Mouse (Mus musculus) midbrain, embryonic 12.5 days (tissue): ENCODE measurements around the gene Fam57a. TPM values are rescaled to one million over a fixed set of nuclear protein-coding genes. Genes with fewer than 3 reads are reported as not detected.

ENCODE experiments used
- ATAC-seq: fragments of 200-750 bp; cut with Nextera tagmentation; 2 replicates; pipeline ENCODE4 v1.8.0; 2017; ENCODE audit warnings: low read depth, moderate TSS enrichment, moderate library complexity; ENCODE audit not compliant: low FRiP score
- H3K27ac ChIP-seq: fragments of 300-500 bp; sonication (generic); replicated peaks from 2 replicates; pipeline ENCODE4 v1.5.1; 2016; ENCODE audit warnings: mild to moderate bottlenecking
- H3K27me3 ChIP-seq: fragments of 300-500 bp; sonication (generic); 2 replicates; pipeline ENCODE4 v1.6.1; 2016; ENCODE audit warnings: mild to moderate bottlenecking
- H3K36me3 ChIP-seq: fragments of 300-500 bp; sonication (generic); 2 replicates; pipeline ENCODE4 v1.6.1; 2016
- H3K4me1 ChIP-seq: fragments of 300-500 bp; sonication (generic); 2 replicates; pipeline ENCODE4 v1.6.1; 2016
- H3K4me2 ChIP-seq: fragments of 300-500 bp; sonication (generic); replicated peaks from 2 replicates; pipeline ENCODE4 v1.6.1; 2016; ENCODE audit warnings: mild to moderate bottlenecking, moderate library complexity
- H3K4me3 ChIP-seq: fragments of 300-500 bp; sonication (generic); 2 replicates; pipeline ENCODE4 v1.5.1; 2016; ENCODE audit warnings: mild to moderate bottlenecking
- H3K9ac ChIP-seq: fragments of 300-500 bp; sonication (generic); replicated peaks from 2 replicates; pipeline ENCODE4 v1.6.1; 2016; ENCODE audit warnings: mild to moderate bottlenecking, moderate library complexity
- H3K9me3 ChIP-seq: fragments of 300-500 bp; sonication (generic); 2 replicates; pipeline ENCODE4 v1.6.1; 2016; ENCODE audit warnings: mild to moderate bottlenecking
- WGBS: fragments of 180-500 bp; shearing (Covaris S2); methylation state at CpG from one replicate; pipeline ENCODE4 v1.1.7; 2016; 5-methylcytosine and 5-hydroxymethylcytosine counted together
- polyA plus RNA-seq: library from polyadenylated mRNA; unstranded; fragments of >200 nt; fragmentation: Nextera tagmentation; extraction: Ambion mirVana; gene quantifications from 2 replicates; pipeline ENCODE4 v1.2.1, GENCODE M21; 2016

The Fam57a gene
- 23.7 and 25.4 TPM in 2 replicates for polyA plus RNA-seq

DNA sequence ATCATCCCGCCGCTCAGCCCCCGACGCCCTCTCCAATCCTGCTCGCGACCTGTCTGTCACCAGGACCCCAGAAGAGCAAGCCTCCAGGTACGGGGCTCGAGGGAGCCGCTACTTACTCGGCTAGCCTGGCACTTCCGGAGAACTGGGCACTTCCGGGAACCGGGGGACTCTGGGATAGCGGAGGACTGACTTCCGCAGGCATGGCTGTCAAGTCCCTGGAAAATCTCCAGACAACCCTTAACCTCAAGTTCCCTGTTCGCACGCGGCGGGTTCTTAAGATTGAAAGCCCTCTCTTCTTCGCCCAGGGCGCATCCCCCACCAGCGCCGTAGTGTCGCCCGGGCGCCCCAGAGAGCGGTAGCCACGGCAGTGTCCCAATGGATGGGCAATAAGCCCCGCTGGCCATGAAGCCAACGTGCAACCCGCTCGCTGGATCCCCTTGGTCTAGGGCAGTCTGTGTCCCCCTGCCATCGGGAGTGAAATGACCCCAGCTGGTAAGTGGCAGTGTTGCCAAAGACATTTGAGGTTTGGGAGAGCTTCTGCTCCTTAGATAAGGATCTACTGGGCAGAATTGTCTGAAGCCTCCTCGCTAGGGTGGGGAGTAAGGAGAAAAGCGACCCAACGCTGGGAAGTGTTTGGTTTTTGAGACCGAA is at the start of gene Fam57a, which contains the start of gene Vps53:
Gene Fam57a (plus strand): TSS at position 177 of the 651 bp plus-strand sequence.
Gene Vps53 (minus strand): TSS at position 153 of the 651 bp plus-strand sequence.
- peak within 1 kb of the TSS; percentile 62 for H3K27ac ChIP-seq
- peaks cover 15% of the 10 kb centered on the region for H3K4me1 ChIP-seq

DNA sequence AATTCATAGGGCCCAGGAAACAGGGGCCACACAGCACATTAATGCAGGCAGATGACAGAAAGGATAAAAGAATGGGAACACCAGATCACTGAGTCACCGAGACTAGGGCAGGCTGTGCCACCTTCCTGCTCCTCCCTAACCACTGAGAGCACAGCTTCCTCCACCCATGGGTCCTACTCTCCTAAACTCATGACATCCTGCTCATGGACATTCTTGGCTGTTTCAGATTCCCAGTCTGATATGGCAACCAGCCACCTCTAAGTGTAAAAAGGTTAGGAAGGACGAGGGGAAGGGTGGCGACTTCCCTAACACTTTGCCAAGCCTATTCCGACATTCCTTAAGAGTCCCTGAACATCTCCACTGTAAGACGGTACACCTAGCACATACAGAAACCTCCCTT is 48.6 kb upstream of the Fam57a start:
- Histone ChIP-seq H3K27ac (no peak overlapping the region), H3K4me3 (no peak overlapping the region), H3K27me3 (no peaks in the 10 kb centered on the region), H3K9ac (no peak overlapping the region), H3K4me2 (no peak overlapping the region), H3K36me3 (peaks cover 40% of the 10 kb centered on the region), H3K9me3 (no peaks in the 10 kb centered on the region), H3K4me1 (no peaks in the 10 kb centered on the region)
- WGBS, result 90% methylated on average over 5 of the region's 5 CpGs
- ATAC-seq, result no peak

More for the DNA sequence above, at the start of gene Fam57a, which contains the start of gene Vps53:
- WGBS, result under 1% methylated on average over 37 of the region's 37 CpGs
- Histone ChIP-seq H3K4me3 (peak within 1 kb of the TSS; percentile 70), H3K27me3 (no peaks in the 10 kb centered on the region), H3K36me3 (peaks cover 8% of the 10 kb centered on the region; the same call in 1 of the 2 replicates), H3K4me2 (peak within 1 kb of the TSS; percentile 93), H3K9me3 (no peaks in the 10 kb centered on the region), H3K9ac (peak within 1 kb of the TSS; percentile 78)
- peak; percentile 82 for ATAC-seq

DNA sequence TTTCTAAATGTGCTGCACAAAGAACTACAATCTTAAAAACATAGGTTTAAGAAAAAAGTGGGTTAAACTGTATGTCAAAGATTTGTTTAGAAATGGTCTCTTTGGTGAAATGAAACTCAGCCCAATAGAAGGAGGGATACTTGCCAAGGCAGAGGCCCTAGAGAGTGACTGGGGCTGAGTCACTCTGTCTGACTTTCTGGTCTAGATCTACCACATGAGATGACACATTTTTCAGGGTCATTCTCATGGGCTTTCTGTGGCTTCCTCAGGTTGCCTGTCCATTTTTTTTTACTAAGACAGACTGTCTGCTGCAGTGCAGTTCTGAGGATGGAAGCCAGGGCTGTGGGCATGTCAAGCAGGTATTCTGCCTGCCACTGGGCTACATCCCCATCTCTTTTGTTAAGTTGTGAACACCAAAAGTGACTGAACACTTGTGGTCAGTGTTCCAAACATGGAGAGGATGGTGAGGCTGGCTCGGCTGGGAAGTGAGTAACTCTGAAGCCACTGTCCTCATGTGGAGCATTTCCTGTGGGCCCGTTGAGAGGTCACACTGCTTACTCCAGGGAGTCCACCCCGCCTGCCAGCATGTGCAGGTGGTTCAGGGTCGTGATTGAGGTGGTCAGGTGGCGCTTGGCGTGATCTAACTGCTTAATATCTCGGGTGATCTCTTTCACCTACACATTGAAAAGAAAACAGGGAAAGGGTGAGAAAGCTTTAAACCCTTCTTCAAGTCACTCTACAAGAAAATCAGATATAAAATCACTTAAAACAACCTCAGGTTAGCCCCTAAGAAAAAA is 43.6 kb upstream of the Fam57a start:
- no peak overlapping the region for H3K4me2 ChIP-seq
- WGBS, result 91% methylated on average over 7 of the region's 7 CpGs

DNA sequence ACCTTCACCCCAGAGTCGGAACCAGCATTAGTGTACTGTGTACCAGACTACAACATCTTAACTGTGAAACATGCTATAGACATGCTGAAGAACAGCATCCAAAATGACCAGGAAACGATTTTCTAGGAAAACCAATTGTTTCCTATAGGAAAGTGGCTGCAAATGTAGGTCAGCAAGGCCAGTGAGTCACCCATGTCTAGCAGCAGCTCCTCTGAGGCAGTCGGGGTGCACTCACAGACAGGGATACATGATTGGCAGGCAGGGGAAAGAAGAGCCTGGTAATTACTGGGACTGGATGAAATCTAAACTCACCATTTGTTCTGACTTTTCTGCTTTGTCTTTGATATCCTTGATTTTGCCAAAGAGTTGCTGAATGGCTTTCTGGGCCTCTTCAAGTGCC is 41.5 kb upstream of the Fam57a start:
- Histone ChIP-seq H3K9me3 (no peaks in the 10 kb centered on the region), H3K27ac (no peak overlapping the region), H3K4me1 (no peaks in the 10 kb centered on the region), H3K36me3 (peaks cover 50% of the 10 kb centered on the region), H3K4me3 (no peak overlapping the region), H3K27me3 (no peaks in the 10 kb centered on the region), H3K9ac (no peak overlapping the region), H3K4me2 (no peak overlapping the region)
- no peak for ATAC-seq
- 85% methylated on average over 3 of the region's 3 CpGs for WGBS

More for the DNA sequence above, 43.6 kb upstream of the Fam57a start:
- Histone ChIP-seq H3K27ac (no peak overlapping the region), H3K4me1 (no peaks in the 10 kb centered on the region), H3K9me3 (no peaks in the 10 kb centered on the region), H3K4me3 (no peak overlapping the region), H3K27me3 (no peaks in the 10 kb centered on the region), H3K36me3 (peaks cover 56% of the 10 kb centered on the region), H3K9ac (no peak overlapping the region)
- ATAC-seq, result no peak

DNA sequence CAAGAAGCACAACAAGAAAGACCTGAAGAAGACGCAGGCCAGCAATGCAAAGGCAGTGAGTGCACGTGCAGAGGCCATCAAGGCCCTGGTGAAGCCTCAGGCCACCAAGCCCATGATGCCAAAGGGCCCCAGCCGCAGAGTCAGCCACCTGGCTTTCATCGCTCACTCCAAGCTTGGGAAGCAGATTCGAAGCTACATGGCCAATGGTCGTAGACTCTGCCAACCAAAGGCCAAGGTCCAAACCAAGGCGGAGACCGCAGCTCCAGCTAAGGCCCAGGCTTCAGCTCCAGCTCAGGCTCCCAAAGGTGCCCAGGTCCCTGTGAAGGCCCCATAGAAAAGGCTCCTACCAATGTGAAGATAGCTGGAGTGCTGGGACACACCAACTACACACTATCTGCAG is 35.1 kb upstream of the Fam57a start:
- Histone ChIP-seq H3K4me2 (no peak overlapping the region), H3K4me1 (peaks cover 11% of the 10 kb centered on the region), H3K27ac (no peak overlapping the region), H3K9ac (no peak overlapping the region), H3K36me3 (0 out of 2 replicates have a peak, but pooled peaks cover 7% of the 10 kb centered on the region), H3K9me3 (no peaks in the 10 kb centered on the region), H3K4me3 (no peak overlapping the region), H3K27me3 (no peaks in the 10 kb centered on the region)
- 95% methylated on average over 8 of the region's 8 CpGs for WGBS
- ATAC-seq, result no peak

DNA sequence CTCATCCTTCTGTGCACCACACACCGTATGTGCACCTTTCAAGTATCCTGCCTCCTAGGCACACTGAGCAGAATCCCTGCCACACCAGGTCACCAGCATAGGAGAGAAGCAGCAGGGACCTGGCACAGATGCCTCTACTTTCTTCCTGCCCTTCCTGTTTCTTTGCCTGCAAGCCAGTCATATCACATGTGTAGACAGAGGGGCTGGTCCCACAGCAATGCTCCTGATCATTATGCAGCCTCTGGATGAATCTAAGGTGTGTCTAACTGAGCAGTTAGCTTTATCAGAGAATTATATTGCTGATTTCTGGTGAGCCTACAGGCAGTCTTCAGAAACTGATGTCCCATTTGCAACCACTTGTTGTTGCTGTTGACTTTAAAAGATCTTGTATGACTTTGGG is 34.3 kb upstream of the Fam57a start:
- 95% methylated on average over 1 of the region's 1 CpGs for WGBS
- Histone ChIP-seq H3K9me3 (no peaks in the 10 kb centered on the region), H3K27me3 (no peaks in the 10 kb centered on the region), H3K9ac (no peak overlapping the region), H3K4me3 (no peak overlapping the region), H3K4me2 (no peak overlapping the region), H3K4me1 (peaks cover 11% of the 10 kb centered on the region), H3K27ac (no peak overlapping the region), H3K36me3 (0 out of 2 replicates have a peak, but pooled peaks cover 7% of the 10 kb centered on the region)
- no peak for ATAC-seq

DNA sequence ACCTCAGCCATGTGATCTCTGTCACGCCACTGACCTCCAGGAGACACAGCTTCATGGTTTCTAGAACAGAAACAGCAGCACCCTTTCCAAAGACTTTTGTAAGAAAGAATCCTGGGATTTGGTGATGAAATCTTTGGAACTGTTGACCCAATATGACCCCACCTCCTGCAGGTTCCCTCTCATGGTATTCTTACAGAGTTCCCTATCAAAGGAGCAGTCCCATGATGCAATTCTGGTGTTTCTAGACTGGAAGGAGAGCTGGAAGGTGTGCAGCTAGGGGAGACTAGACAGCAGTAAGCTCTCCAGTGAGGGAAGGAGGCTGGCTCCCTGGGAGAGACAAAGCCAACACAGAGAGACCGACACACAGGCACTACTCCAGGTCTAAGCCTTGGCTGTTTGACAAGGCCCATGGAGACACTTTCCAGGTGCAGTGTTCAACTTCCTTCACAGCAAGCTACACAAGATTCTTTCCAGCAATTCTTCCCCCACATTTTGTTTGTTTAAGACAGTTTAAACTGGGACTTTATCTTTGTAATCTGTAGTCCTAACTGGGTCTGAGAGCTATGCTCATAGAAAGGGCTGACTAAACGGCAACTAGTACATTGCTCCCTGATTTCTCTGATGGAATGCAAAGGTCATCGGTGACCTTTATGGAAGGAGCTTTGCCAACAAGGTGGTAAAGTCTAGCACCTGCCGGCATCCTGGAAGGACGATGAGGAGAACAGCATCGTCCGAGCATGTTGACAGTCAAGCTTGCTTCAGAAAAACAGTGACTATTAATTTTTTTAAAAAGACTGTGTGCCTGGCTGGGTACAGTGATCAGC is 33.1 kb upstream of the Fam57a start:
- 86% methylated on average over 8 of the region's 8 CpGs for WGBS
- ATAC-seq, result no peak

DNA sequence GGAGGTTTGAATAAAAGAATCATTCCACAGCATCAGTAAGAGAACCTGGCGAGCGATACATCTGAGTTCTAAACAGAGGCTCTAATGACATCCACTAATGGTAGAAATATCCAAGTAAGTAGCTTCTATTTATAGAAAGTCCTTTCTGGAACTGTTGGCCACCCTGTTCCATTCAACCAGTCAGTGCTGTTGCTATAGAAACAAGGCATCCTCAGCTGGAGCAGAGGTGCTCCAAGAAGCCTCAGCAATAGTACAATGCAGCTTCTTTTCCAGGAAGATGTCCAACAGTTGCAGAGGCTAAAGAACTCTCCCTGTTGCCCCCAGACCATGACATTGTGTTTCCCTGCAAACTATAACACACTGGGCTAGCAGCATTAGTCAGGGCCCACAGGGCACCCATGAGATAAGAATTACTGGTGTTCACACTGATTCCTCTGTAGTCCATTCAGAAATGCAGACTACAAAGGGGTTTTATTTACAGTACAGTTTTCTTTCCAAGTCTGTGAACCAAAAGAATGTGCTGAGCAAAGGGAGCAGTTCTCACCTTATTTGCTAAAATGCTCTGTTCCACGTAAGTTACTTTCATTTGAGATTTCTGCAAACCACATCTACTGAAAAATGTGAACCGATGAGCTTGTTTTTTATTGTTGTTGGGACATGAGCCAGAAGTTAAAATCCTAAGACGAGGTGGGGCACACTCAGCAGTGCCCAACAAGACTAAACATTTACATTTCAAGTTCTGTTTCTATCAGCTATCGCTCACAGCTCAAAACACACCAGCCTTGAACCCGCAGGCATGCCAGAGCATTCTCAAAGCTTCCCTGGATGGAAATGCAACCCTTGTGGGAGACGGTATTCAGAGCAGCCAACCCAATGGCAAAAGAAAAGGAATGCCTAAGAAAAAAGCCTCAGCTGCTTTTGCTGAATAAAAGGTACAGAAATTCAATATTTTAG is 31.1 kb upstream of the Fam57a start:
- no peak overlapping the region for H3K27ac ChIP-seq
- 0 out of 2 replicates have a peak, but pooled peaks cover 4% of the 10 kb centered on the region for H3K36me3 ChIP-seq
- no peak overlapping the region for H3K9ac ChIP-seq
- no peak for ATAC-seq
- H3K4me2 ChIP-seq, result no peak overlapping the region
- WGBS, result 80% methylated on average over 8 of the region's 8 CpGs
- peaks cover 11% of the 10 kb centered on the region for H3K4me1 ChIP-seq
- H3K4me3 ChIP-seq, result no peak overlapping the region
- H3K27me3 ChIP-seq, result no peaks in the 10 kb centered on the region
- no peaks in the 10 kb centered on the region for H3K9me3 ChIP-seq

More for the DNA sequence above, 33.1 kb upstream of the Fam57a start:
- H3K27ac ChIP-seq, result no peak overlapping the region
- H3K9me3 ChIP-seq, result no peaks in the 10 kb centered on the region
- no peaks in the 10 kb centered on the region for H3K27me3 ChIP-seq
- H3K36me3 ChIP-seq, result 0 out of 2 replicates have a peak, but pooled peaks cover 6% of the 10 kb centered on the region
- peaks cover 11% of the 10 kb centered on the region for H3K4me1 ChIP-seq
- no peak overlapping the region for H3K9ac ChIP-seq
- no peak overlapping the region for H3K4me2 ChIP-seq
- H3K4me3 ChIP-seq, result no peak overlapping the region

DNA sequence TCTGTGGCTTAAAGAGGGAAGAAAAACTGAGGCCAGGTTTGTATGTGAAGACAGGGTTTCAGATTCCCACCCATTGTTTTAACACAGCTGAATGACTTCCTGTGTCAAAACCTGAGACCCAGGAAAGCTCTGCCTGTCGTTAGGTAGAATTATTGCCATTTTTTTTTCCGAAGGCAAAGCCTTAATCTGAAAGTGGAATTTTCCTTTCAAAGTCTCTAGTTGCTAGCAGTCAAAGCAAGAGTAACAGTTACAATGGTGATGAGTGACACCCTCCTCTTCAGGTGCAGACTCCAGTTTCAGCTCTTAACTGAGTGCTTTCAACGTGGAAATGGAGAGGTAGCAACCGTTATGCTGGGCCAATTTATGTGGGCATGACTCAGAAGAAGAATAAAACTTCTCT is 28.5 kb upstream of the Fam57a start:
- Histone ChIP-seq H3K27me3 (no peaks in the 10 kb centered on the region), H3K4me1 (peaks cover 11% of the 10 kb centered on the region), H3K9me3 (no peaks in the 10 kb centered on the region), H3K36me3 (0 out of 2 replicates have a peak, but pooled peaks cover 11% of the 10 kb centered on the region), H3K9ac (no peak overlapping the region), H3K4me3 (no peak overlapping the region), H3K4me2 (no peak overlapping the region), H3K27ac (no peak overlapping the region)
- WGBS, result 88% methylated on average over 4 of the region's 4 CpGs
- no peak for ATAC-seq

DNA sequence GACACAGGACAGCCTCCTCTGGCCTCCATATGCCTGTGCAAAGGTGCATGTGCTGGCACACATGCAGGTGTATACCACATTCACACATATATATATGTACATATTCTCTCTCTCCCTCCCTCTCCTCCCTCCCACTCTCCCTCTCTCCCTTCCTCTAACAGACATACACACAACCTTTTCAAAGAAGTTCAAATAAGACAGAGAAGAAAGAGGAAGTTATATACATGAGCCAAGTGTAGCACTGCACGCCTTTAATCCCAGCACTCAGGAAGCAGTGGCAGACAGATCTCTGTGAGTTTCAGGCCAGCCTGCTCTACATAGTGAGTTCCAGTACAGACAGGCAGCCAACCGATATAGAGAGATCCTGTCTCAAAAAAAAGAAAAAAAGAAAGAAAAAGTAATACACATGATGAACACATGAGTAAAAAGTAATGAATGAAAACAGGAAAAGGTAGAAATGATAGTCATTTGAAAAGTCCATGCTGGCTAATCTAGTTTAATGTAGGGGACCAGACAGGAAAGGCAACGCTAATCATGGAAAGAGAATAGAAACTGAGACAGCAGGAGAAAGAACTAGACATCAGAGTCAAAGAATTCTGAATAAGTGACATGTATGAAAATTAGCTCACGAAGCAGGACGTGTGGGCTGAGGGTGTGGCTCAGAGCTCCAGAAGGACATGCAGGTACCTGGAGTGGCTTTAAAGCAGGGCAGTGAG is 26.1 kb upstream of the Fam57a start:
- Histone ChIP-seq H3K27me3 (no peaks in the 10 kb centered on the region), H3K36me3 (peaks cover 20% of the 10 kb centered on the region; the same call in 1 of the 2 replicates), H3K4me3 (no peak overlapping the region), H3K4me2 (no peak overlapping the region), H3K4me1 (peaks cover 5% of the 10 kb centered on the region; the same call in 1 of the 2 replicates), H3K9me3 (no peaks in the 10 kb centered on the region), H3K27ac (no peak overlapping the region), H3K9ac (no peak overlapping the region)
- no peak for ATAC-seq
- 86% methylated on average over 5 of the region's 5 CpGs for WGBS
